Mouse (Mus musculus) adipocyte (in vitro differentiated cells): Measurements from ENCODE around the gene Map3k1.

Experiments used
- DNase-seq: peaks from one replicate; pipeline ENCODE4 v3.0.0-alpha.2; 2016; ENCODE audit warnings: low spot score

The Map3k1 gene

DNA sequence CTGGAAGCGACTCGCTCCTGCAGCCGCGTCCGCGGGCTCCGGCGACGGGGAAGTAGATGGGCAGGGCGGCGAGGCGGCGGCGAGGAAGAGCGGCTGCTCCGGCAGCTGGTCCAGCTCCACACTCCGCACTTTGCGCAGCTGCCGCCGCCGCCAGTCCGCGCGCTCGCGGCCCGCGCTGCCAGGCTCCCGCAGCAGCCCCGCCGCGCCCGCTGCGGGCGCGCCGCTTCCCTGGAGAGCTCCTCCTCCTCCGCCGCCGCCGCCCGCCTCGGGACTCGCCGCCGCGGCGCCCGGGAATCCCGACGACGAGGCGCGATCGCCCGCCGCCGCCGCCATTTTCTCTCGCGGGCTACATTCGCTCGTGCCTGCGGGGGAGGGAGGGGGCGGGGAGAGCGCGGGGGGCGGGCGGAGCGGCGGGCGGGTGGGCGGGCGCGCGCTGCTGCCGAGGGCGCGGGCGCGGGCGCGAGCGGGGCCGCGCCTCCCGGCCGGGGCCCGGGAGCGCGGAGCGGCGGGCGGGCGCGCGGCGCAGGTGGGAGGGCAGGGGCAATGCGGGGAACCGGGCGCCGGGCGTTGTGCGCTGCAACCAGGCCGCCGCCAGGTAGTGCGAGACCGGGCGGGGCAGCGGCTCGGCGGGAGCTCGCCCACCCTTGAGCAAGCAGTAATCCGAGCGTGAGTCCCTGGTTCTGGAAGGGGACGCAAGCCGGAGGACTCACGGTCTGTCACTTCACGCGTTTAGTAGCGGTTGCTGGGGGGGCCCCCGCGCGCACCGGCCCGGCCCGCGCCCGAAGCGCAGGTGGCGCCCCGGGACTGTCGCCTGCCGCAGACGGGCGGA lies at the start of gene Map3k1:
Map3k1 (minus strand) TSS at position 357 of the 829 bp plus-strand sequence.
- DNase-seq: peak; percentile 42

DNA sequence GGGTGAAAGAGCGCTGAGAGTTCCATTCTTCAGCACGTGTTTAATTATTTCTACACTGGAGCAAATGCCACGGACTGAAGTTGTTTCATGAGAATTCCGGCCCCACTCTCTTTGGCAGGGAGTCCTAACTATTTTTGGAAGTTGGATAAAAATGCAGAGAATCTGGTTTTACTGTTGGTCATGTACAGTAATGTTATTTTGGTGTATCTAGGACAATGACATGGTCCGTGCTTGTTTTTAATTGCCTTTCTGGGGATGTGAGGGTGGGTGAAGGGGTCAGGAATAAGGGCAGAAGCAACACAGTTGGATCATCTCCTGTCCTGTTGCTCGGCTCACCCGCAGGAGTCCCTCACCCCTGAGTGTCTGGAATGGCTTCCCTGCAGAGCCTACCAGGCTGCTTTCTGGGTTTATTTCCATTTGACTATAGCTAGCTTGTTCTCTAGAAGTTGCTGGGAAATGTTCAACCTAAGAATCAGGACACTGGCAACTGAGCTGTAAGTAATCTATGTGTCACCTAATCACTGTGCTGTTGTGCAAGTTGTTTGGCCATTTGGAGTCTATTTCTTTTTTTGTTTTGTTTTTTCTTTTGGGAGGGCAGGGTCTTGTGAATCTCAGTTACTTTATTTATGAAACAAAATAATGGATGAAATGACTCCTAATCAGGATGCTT lies 48.1 kb upstream of the Map3k1 start:
- DNase-seq: peak; percentile 88

GRCm38 (mm10) chr13:111856232-111856631 lies 47.4 kb upstream of the Map3k1 start:
- DNase-seq: no peak

GRCm38 (mm10) chr13:111852451-111853224 lies 43.8 kb upstream of the Map3k1 start:
- no peak for DNase-seq

DNA sequence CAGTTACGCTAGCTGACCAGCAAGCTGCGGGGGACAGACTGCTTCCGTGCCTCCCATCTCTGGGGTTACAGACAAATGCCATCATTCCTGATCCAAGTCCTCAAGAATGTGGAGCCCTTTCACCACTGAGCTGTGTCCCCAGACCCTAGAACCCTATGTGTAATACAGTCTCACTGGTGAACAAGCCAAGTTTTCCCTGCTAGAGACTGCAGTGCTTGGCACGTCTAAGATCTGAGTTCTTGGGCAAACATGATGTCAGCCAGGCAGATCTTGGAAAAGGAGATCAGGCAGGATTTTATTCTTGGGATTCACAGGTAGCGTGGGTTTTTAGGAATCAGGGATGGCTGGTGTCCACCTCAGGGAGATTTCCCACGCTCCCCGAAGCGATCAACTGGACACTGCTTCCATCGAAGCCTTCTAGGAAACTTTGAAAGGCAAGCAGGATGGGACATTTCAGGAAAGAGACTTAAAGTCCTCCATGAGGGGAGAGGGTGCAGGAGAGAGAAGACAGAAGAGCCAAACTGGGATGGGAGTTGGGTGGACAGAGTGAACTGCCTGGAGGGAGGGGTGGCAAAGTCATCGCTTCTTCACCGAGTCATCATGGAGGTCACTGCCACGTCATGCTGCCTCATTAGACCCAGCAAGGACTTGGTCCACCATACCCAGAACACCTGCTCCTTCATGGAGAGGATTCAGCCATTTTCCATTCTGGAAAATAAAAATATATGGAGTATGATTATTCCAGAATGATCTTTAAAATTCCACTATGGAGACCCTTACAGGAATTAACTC lies 41.4 kb upstream of the Map3k1 start:
- DNase-seq: no peak

- no peak for DNase-seq
Measured at GRCm38 (mm10) chr13:111845471-111845870, 36.7 kb upstream of the Map3k1 start.

- DNase-seq: no peak
Measured at GRCm38 (mm10) chr13:111844313-111844712, 35.5 kb upstream of the Map3k1 start.

GRCm38 (mm10) chr13:111835787-111836186 lies 27.0 kb upstream of the Map3k1 start:
- DNase-seq: no peak

DNA sequence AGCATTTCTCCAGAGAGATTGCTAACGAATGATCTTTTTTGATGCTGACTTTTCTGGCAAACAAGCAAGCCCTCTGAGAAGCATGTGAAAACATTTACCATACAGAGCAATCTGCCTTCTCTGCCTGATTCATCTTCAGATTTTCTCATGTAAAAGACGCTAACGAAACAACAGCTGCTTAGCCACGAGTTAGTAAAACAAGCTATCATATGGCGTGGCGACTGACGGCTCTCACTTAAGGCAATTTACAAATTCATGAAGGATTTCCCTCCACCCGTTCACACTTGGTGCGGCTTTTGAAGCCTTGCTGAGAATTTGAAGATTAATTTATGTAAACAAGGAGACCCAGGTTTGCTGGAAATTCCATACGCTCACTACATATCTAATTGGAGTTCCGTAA lies 25.8 kb upstream of the Map3k1 start:
- DNase-seq: no peak

GRCm38 (mm10) chr13:111829473-111829872 lies 20.7 kb upstream of the Map3k1 start:
- DNase-seq: no peak

GRCm38 (mm10) chr13:111827481-111827880 lies 18.7 kb upstream of the Map3k1 start:
- no peak for DNase-seq

DNA sequence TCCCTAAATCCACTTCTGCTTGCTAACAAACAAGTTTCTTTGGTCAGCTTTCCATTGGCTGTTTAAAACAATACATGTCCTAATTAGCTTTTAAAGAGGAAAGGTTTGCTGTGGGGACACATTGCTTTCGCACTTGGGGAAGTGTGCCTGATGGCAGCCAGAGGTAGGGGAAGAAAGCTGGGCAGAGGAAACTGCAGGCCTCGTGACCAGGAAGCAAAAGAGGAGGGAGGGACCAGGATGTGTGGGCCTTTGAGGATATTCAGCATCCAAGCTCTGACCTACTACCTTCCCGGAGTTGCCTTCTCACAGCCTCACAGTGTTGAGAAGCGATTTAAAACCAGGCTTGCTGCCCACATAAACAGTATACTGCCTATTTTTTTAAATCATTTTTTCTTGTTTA lies 15.4 kb upstream of the Map3k1 start:
- DNase-seq: no peak

DNA sequence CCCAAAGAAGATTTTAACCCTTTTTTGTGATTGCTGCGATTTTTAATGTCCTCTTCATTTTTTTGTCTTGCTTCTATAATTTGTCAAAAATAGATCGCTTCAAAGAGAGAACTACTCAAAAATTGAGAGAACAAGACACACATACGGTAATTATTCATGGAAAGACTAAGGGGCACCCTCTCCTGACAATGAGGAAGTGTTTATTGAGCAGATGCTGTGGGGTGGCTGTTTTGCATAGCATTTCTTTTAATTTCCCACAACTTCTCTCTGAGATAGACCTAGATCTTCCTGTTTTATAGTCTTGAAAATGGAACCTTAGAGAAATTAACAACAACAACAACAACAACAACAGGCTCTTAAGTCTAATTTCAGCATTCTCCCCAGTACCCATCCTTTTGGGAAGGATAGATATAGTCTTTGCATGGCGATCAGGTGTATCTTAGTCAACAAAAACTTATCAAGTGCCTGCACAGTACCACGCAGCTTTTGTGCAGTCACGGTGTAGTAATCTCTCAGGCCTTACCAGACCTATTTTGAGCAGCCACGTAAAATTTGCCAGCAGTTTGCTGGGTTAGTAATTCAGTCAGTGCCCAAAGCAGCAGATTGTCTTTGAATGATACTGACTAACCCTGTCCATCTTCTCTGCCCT lies 13.1 kb upstream of the Map3k1 start:
- DNase-seq: no peak

DNA sequence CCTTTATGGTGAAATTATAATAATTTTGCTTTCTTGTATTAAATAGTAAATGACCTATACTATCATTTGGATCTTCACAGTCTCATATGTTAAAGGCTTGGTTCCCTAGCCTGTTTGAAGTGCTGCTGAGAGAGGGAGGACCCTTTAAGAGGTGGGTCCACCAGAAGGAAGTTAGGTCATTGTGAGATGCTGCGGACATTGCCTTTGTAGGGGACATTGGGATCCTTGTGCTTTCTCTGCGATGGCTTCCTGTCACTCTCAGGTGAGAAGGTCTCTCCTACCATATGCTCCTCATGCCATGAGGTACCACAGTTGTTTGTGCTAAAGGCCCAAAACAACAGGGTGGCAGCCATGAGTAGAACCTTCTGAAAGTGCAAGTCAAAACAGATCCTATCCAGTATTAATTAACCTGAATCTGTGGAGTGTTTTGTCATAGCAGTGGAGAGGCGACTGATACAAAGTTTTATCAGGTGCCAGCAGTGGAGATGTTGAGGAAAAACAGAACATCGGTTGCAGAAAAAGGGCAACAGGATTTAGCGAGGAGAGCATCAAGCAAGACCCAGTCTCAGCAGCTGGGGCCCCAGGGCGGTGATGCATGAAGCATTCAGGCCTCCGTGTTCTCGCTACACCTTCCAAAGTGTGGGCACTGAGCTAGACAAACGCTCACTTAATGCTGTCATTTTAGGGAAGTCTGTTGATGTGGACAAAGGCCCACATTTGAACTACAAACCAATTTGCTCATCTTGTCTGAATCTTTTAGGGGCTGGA lies 11.0 kb upstream of the Map3k1 start:
- no peak for DNase-seq

- DNase-seq: no peak
Measured at GRCm38 (mm10) chr13:111819106-111819505, 10.3 kb upstream of the Map3k1 start.

DNA sequence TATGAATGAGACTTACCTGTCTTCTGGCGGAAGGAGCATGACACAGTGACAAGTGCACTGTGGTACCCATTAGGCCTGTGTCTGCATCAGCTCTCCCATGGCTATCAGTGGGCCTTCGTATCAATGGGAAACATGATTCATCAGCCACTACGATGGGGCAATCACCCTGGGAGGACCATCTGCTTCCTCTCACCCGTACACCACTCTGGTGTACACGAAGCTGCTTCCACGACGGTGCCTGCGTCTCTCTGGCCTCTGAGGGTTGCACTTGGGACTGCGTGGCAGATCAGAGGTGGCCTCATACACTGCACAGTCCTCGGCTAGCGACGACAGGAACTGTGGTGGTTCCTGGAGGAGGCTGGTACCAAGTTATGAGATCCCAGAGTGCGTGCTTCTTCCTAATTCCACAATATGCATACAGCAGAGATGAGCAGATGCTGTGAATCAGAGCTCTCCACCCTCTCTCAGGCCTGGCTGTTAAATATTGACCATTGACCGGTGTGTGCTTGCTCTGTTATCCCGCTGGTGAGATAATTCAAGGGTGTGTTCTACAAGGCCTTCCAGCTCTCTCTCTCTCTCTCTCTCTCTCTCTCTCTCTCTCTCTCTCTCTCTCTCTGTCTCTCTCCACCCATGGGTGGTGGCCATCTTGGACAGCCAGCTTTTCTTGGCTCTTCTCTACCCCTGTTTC lies 9.6 kb upstream of the Map3k1 start:
- no peak for DNase-seq

- DNase-seq: no peak
Measured at GRCm38 (mm10) chr13:111817773-111818172, 9.0 kb upstream of the Map3k1 start.

DNA sequence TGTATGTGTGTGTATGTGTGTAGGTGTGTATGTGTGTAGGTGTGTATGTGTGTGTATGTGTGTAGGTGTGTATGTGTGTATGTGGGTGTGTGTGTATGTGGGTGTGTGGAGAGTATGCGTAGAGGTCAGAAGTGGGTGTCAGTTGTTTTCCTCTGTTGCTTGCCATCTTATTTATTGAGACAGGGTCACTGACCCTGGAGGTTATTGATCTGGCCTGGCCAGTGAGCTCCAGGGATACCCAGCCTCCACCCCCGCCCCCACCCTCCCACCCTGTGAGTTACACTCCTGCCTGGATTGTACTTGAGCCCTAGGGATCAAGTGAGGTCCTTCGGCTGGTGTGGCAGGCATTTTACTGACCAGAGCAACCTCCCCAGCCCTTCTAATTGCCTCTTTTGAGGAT lies 7.6 kb upstream of the Map3k1 start:
- DNase-seq: no peak

GRCm38 (mm10) chr13:111815486-111815885 lies 6.7 kb upstream of the Map3k1 start:
- DNase-seq: no peak

DNA sequence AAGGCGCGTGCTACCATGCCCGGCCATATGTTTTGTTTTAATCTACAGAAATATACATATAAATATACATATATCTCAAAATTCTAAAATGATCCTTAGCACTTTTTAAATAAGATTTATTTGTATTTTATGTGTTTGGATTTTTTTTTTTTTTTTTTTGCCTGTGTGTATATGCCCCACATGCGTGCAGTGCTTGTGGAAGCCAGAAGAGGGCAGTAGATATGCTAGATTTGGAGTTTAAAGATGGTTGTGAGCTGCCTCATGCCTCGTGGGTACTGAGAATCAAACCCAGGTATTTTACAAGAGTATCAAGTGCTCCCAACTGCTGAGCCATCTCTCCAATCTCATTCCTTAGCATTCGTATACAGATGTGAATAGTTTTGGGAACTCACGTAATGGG lies 6.2 kb upstream of the Map3k1 start:
- no peak for DNase-seq
